Mouse (Mus musculus) liver, embryonic 16.5 days (tissue): Measurements from ENCODE around the gene Il1r1. TPM values are rescaled to one million over a fixed set of nuclear protein-coding genes. Genes with fewer than 3 reads are reported as not detected.
"Not testable (repeated sequence)": the region's sequence is repeated elsewhere in the genome, so short reads cannot be mapped to it uniquely, and the experiment has no call there.

Experiments used
- ATAC-seq: fragments of 200-750 bp; cut with Nextera tagmentation; 2 replicates; pipeline ENCODE4 v1.8.0; 2017; ENCODE audit warnings: low read depth, mild to moderate bottlenecking, moderate number of reproducible peaks, moderate library complexity
- H3K27ac ChIP-seq: fragments of 300-500 bp; sonication (generic); 2 replicates; pipeline ENCODE4 v1.5.1; 2014; ENCODE audit warnings: mild to moderate bottlenecking, low read length
- H3K27me3 ChIP-seq: fragments of 300-500 bp; sonication (generic); 2 replicates; pipeline ENCODE4 v1.6.1; 2014; ENCODE audit warnings: low read depth, low read length, mixed read lengths; ENCODE audit not compliant: control insufficient read depth, insufficient read depth
- H3K36me3 ChIP-seq: fragments of 300-500 bp; sonication (generic); 2 replicates; pipeline ENCODE4 v1.6.1; 2014; ENCODE audit warnings: mild to moderate bottlenecking; ENCODE audit not compliant: control insufficient read depth, insufficient read depth
- H3K4me1 ChIP-seq: fragments of 300-500 bp; sonication (generic); 2 replicates; pipeline ENCODE4 v1.6.1; 2014; ENCODE audit warnings: low read depth, low read length, mixed read lengths; ENCODE audit not compliant: control insufficient read depth
- H3K4me2 ChIP-seq: fragments of 300-500 bp; sonication (generic); 2 replicates; pipeline ENCODE4 v1.6.1; 2014; ENCODE audit warnings: low read depth, low read length, mixed read lengths
- H3K4me3 ChIP-seq: fragments of 300-500 bp; sonication (generic); 2 replicates; pipeline ENCODE4 v1.5.1; 2014; ENCODE audit warnings: low read depth, mild to moderate bottlenecking, low read length
- H3K9ac ChIP-seq: fragments of 300-500 bp; sonication (generic); 2 replicates; pipeline ENCODE4 v1.6.1; 2014; ENCODE audit warnings: low read depth, low read length
- H3K9me3 ChIP-seq: fragments of 300-500 bp; sonication (generic); replicated peaks from 2 replicates; pipeline ENCODE4 v1.6.1; 2016; ENCODE audit warnings: low read length; ENCODE audit not compliant: control insufficient read depth
- WGBS: fragments of 180-500 bp; shearing (Covaris S2); extraction: QIAGEN DNeasy Blood & Tissue Kit; methylation state at CpG from one replicate; pipeline ENCODE4 v1.1.7; 2014; ENCODE audit not compliant: insufficient replicate concordance; 5-methylcytosine and 5-hydroxymethylcytosine counted together
- polyA plus RNA-seq: library from polyadenylated mRNA; unstranded; fragments of >200 nt; fragmentation: Nextera tagmentation; extraction: Ambion mirVana; gene quantifications from 2 replicates; pipeline ENCODE4 v1.2.1, GENCODE M21; 2015

The Il1r1 gene
- polyA plus RNA-seq, 1 experiment from 2014 or later, result 7.2 TPM

DNA sequence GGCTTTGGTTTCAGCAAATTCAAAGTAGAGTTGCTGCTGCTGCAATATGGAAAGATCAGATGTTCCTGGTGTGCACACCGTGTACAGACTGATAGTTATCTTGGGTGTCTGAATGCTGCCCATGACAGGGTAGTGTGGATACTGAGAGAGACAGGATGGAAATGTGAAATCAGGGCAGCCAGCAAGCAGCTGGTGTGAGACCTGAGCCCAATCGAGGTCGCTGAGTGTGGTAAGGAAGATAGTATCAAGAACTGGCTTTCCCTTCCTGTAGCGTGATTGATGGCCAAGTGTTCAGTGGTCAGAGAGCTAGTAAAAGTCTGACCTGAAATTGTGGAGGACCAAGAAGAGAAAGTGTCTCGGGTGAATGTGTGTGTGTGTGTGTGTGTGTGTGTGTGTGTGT is 59.1 kb downstream of the Il1r1 start:
- Histone ChIP-seq H3K9ac (no peak overlapping the region), H3K4me2 (no peak overlapping the region), H3K27ac (no peak overlapping the region), H3K27me3 (no peaks in the 10 kb centered on the region), H3K4me1 (peaks cover 2% of the 10 kb centered on the region; the same call in 1 of the 2 replicates), H3K36me3 (no peaks in the 10 kb centered on the region), H3K9me3 (no peaks in the 10 kb centered on the region), H3K4me3 (no peak overlapping the region)
- ATAC-seq, result no peak
- WGBS, result 17% methylated on average over 5 of the region's 5 CpGs

DNA sequence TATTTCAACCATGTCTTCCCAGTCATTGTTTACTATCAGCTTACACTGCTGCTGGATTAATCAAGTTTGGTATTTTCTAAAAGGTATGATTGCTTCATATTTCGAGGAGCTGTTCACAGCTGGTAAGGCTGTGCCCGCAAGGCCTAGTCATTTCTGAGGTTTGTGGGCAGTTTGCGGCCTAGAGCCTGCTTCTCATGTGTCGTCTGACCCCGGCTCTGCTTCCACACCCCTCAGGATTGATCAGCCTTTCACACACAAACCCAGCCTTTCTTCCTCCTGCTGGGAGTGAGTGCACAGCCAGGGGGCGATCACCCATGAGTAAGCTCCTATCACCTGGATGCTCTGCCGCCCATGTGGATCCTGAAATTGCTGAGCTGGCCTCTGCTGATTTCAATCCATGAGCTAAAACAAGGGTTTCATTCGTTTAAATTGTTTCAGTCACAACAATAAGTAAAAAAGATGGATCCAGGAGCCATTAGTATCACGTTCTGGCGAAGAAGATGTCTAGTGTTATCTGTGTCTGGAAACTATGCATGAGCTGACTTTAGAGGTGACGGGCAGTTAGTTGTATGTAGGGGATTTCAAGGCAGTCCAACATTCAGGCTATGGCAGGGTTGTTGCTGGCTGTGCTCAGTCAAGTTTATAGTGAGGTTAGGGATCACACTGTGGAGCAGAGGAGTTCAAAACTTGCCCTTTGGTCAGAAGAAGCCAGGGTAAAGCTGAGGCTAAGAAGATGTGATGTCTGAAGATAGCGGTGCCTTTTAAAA is 65.8 kb downstream of the Il1r1 start:
- WGBS, result 57% methylated on average over 12 of the region's 12 CpGs
- Histone ChIP-seq H3K9me3 (no peaks in the 10 kb centered on the region), H3K4me1 (no peaks in the 10 kb centered on the region; the same call in 1 of the 2 replicates), H3K27me3 (no peaks in the 10 kb centered on the region), H3K9ac (no peak overlapping the region), H3K27ac (no peak overlapping the region), H3K36me3 (no peaks in the 10 kb centered on the region), H3K4me2 (no peak overlapping the region), H3K4me3 (no peak overlapping the region)
- no peak for ATAC-seq

DNA sequence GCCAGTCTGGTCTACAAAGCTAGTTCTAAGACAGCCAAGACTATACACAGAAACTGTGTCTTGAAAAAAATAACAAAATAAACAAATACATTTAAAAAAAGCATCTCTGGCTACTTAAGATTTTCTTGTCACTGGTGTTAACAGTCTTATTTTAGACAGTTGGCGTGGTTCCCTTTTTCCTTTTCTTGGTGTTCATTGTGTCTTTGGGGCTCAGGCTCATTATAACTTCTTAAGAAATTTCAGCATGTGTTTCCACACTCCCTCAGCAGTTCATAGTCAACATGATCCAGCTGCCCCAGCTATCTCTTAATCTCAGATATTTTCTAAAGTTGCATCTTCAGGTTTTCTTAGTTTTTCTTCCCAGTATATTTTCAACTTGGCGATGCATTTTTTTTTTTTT is 67.4 kb downstream of the Il1r1 start:
- H3K9me3 ChIP-seq, result no peaks in the 10 kb centered on the region
- H3K4me2 ChIP-seq, result no peak overlapping the region
- no peak overlapping the region for H3K4me3 ChIP-seq
- 75% methylated on average over 2 of the region's 2 CpGs for WGBS
- no peaks in the 10 kb centered on the region for H3K36me3 ChIP-seq
- H3K27me3 ChIP-seq, result no peaks in the 10 kb centered on the region
- no peak for ATAC-seq
- no peak overlapping the region for H3K9ac ChIP-seq
- H3K4me1 ChIP-seq, result no peaks in the 10 kb centered on the region; the same call in 1 of the 2 replicates
- no peak overlapping the region for H3K27ac ChIP-seq

DNA sequence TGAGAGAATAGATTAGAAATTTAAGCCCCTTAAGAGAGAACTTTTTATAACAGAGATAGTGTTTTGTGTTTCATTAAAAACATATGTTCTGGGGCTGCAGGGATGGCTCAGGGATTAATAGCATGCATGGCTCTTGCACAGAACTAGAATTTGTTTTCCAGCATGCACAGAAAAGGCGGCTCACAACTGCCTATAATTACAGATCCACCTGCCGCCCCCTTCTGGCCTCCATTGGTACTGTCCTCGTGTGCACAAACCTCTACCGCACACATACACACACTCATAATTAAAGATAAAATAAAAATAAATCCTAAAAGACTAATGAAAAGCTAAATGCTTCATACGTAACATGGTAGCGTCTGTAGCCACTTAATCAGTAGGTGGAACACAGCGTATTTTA is 69.0 kb downstream of the Il1r1 start:
- Histone ChIP-seq H3K4me1 (peaks cover 3% of the 10 kb centered on the region; the same call in 1 of the 2 replicates), H3K36me3 (no peaks in the 10 kb centered on the region), H3K27ac (no peak overlapping the region), H3K4me3 (no peak overlapping the region), H3K9me3 (no peaks in the 10 kb centered on the region), H3K9ac (no peak overlapping the region), H3K4me2 (no peak overlapping the region), H3K27me3 (no peaks in the 10 kb centered on the region)
- ATAC-seq, result no peak
- 88% methylated on average over 7 of the region's 7 CpGs for WGBS

DNA sequence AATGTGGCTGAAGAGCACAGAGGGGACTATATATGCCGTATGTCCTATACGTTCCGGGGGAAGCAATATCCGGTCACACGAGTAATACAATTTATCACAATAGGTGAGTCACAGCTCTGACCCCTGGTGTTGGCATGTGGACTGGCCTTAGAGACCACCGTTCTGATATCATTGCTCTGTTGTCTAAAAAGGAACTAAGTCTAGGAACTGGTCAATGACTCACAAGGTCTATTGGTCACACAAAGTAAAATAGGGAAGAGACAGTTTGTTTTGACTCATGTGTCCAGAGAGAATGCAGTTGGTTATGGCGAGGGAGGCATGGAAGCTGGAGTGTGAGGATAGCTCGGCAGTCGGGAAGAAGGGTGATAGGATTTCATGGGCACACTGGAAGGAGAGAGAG is 69.9 kb downstream of the Il1r1 start:
- Histone ChIP-seq H3K27ac (no peak overlapping the region), H3K9ac (no peak overlapping the region), H3K36me3 (no peaks in the 10 kb centered on the region), H3K27me3 (no peaks in the 10 kb centered on the region), H3K4me3 (no peak overlapping the region), H3K4me1 (peaks cover 3% of the 10 kb centered on the region; the same call in 1 of the 2 replicates), H3K4me2 (no peak overlapping the region), H3K9me3 (no peaks in the 10 kb centered on the region)
- no peak for ATAC-seq
- 67% methylated on average over 9 of the region's 9 CpGs for WGBS

DNA sequence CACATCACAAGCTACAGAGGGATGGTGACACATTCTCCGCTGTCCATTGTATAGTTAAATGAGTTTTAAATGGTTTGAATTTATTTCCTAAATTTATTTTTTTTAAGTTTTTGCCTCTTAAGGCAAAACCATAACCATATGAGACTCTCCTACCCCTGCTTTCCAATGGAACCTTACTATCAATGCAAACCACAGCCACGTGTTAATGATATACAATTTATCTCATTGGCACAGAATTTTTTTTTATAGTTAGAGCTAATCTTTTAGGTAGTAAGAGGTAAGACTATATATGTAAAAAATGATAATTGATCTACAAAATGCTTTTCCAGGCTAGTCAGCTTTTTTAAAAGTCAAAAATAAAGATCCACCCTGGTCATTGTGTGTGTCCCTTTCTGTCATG is 73.2 kb downstream of the Il1r1 start:
- no peak overlapping the region for H3K9ac ChIP-seq
- peaks cover 3% of the 10 kb centered on the region; the same call in 1 of the 2 replicates for H3K4me1 ChIP-seq
- 56% methylated on average over 2 of the region's 2 CpGs for WGBS
- no peak overlapping the region for H3K27ac ChIP-seq
- H3K4me3 ChIP-seq, result no peak overlapping the region
- H3K9me3 ChIP-seq, result no peaks in the 10 kb centered on the region
- ATAC-seq, result peak; percentile 24; the same call in 1 of the 2 replicates
- H3K36me3 ChIP-seq, result no peaks in the 10 kb centered on the region
- no peaks in the 10 kb centered on the region for H3K27me3 ChIP-seq
- H3K4me2 ChIP-seq, result no peak overlapping the region

DNA sequence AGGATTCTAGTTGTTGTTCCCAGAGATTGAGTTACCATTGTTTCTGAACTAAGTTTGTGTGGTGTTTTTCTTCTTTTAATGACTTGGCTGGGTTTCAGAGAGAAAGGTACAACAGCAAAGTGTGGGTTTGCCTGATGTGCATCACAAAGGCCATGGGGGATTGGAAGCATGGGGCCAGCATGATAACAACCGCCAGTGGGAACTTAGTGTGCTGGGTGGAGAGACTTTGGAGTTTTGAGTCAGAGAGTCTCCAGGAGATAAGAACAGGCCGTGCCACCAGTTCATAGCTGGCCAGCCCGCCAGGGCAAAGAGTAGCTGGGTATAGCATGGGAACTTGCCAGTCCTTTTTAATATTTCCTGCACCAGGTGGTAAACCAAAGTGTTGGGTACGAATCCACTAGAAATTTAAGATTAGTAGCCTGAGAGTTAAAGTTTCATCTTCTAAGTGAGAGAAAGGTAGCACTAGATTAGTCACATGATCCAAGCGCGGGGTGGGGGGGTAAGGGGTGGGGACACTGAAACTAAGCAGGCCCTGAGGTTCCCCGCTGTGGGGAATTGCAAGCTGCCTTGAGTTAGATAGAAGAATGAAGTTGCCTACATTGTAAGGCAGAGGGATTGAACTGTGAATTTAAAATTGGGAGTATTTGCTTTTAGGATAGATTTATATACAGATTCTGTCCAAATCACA is 78.4 kb downstream of the Il1r1 start:
- ATAC-seq, result peak; percentile 93
- H3K9ac ChIP-seq, result no peak overlapping the region; the same call in 1 of the 2 replicates
- peaks cover 8% of the 10 kb centered on the region; the same call in 1 of the 2 replicates for H3K4me1 ChIP-seq
- H3K4me3 ChIP-seq, result no peak overlapping the region
- H3K36me3 ChIP-seq, result no peaks in the 10 kb centered on the region
- H3K9me3 ChIP-seq, result no peaks in the 10 kb centered on the region
- no peak overlapping the region for H3K27ac ChIP-seq
- WGBS, result 30% methylated on average over 7 of the region's 7 CpGs
- H3K27me3 ChIP-seq, result no peaks in the 10 kb centered on the region
- H3K4me2 ChIP-seq, result peak overlapping the region; percentile 8; the same call in 1 of the 2 replicates

DNA sequence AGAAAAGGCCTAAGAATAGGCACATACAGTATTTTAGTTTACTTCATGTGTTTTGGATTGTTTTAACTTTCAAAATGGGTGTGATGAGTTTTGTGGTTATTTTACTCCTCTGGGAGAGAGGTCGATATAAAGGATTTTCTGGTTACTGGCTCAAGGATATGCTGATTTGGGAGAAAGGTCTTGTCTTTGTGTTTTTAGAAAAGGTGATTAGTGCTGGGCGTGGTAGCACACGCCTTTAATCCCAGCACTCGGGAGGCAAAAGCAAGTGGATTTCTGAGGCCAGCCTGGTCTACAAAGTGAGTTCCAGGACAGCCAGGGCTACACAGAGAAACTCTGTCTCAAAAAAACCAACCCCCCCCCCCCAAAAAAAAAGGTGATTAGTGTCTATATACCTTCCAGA is 79.4 kb downstream of the Il1r1 start:
- ATAC-seq, H3K4me2 ChIP-seq, H3K27ac ChIP-seq, H3K36me3 ChIP-seq, H3K4me3 ChIP-seq, H3K9me3 ChIP-seq, H3K9ac ChIP-seq, H3K27me3 ChIP-seq, H3K4me1 ChIP-seq: not testable (repeated sequence)
- 54% methylated on average over 4 of the region's 4 CpGs for WGBS

DNA sequence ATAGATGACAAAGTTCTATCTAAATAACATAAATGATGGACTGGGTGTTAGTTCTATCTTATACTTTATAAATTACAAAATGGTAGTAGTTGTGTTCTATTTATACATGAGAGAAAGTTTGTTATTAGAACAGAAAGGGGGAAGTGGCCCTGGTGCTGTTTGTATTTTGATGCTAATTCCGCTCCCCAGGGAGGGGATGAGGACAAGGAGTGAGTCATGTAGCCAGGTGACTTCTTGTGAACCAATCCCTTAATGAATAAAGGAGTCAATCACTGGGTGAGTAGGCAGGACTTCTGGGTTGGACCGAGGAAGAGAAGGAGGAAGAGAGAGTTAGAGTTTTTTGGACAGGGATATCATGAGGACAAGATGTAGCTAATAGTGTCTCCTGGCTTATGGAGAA is 81.2 kb downstream of the Il1r1 start:
- Histone ChIP-seq H3K27ac (no peak overlapping the region), H3K9ac (no peak overlapping the region), H3K9me3 (no peaks in the 10 kb centered on the region), H3K36me3 (no peaks in the 10 kb centered on the region), H3K4me1 (peaks cover 8% of the 10 kb centered on the region; the same call in 1 of the 2 replicates), H3K27me3 (no peaks in the 10 kb centered on the region), H3K4me2 (no peak overlapping the region), H3K4me3 (no peak overlapping the region)
- ATAC-seq, result no peak
- 58% methylated on average over 2 of the region's 2 CpGs for WGBS
